Mouse (Mus musculus): ENCODE data around the gene Ttc30a2. TPM values are rescaled to one million over a fixed set of nuclear protein-coding genes. Genes with fewer than 3 reads are reported as not detected.

Ttc30a2 gene
- polyA plus RNA-seq, 1 experiment from 2014 or later, result 0.61 TPM

- WGBS, result 69% methylated on average over 8 of the region's 8 CpGs
- no peak overlapping the region for H3K4me2 ChIP-seq (ENCODE audit: low read depth, low read length, severe bottlenecking)
Measured at GRCm38 (mm10) chr2:75998692-75999091, 20.7 kb upstream of the Ttc30a2 start.

GRCm38 (mm10) chr2:75997726-75998125, 19.8 kb upstream of the Ttc30a2 start:
- 67% methylated on average over 12 of the region's 12 CpGs for WGBS

More at GRCm38 (mm10) chr2:75998692-75999091, 20.7 kb upstream of the Ttc30a2 start:
- no peak overlapping the region for H3K4me3 ChIP-seq (ENCODE audit: low read depth, low read length)
- H3K36me3 ChIP-seq (ENCODE audit: control insufficient read depth, insufficient read depth, low read length), result no peaks in the 10 kb centered on the region
- no peaks in the 10 kb centered on the region for H3K9me3 ChIP-seq (ENCODE audit: control insufficient read depth, low read length)
- no peaks in the 10 kb centered on the region for H3K27me3 ChIP-seq (ENCODE audit: control insufficient read depth, insufficient read depth, low read length)
- ATAC-seq (replicated peaks; ENCODE audit: low FRiP score), result no peak
- no peak overlapping the region for H3K27ac ChIP-seq (ENCODE audit: low read depth, low read length)
- H3K4me1 ChIP-seq (replicated peaks; ENCODE audit: control insufficient read depth, insufficient read depth, low read length), result no peaks in the 10 kb centered on the region
- DNase-seq (ENCODE audit: low spot score), result no peak
- no peak overlapping the region for H3K9ac ChIP-seq (ENCODE audit: low read length)

GRCm38 (mm10) chr2:75994841-75995240, 16.9 kb upstream of the Ttc30a2 start:
- Histone ChIP-seq H3K27me3 (ENCODE audit: control insufficient read depth, insufficient read depth, low read length) (no peaks in the 10 kb centered on the region), H3K9me3 (ENCODE audit: control insufficient read depth, low read length) (no peaks in the 10 kb centered on the region), H3K4me3 (ENCODE audit: low read depth, low read length) (no peak overlapping the region), H3K27ac (ENCODE audit: low read depth, low read length) (no peak overlapping the region), H3K36me3 (ENCODE audit: control insufficient read depth, insufficient read depth, low read length) (no peaks in the 10 kb centered on the region), H3K4me1 (replicated peaks; ENCODE audit: control insufficient read depth, insufficient read depth, low read length) (no peaks in the 10 kb centered on the region), H3K4me2 (ENCODE audit: low read depth, low read length, severe bottlenecking) (no peak overlapping the region), H3K9ac (ENCODE audit: low read length) (no peak overlapping the region)
- ATAC-seq (replicated peaks; ENCODE audit: low FRiP score) (no peak), DNase-seq (ENCODE audit: low spot score) (no peak)
- 95% methylated on average over 11 of the region's 11 CpGs for WGBS

More at GRCm38 (mm10) chr2:75997726-75998125, 19.8 kb upstream of the Ttc30a2 start:
- no peak for DNase-seq (ENCODE audit: low spot score)
- Histone ChIP-seq H3K27ac (ENCODE audit: low read depth, low read length) (no peak overlapping the region), H3K36me3 (ENCODE audit: control insufficient read depth, insufficient read depth, low read length) (no peaks in the 10 kb centered on the region), H3K4me2 (ENCODE audit: low read depth, low read length, severe bottlenecking) (no peak overlapping the region), H3K4me3 (ENCODE audit: low read depth, low read length) (no peak overlapping the region), H3K9ac (ENCODE audit: low read length) (no peak overlapping the region), H3K27me3 (ENCODE audit: control insufficient read depth, insufficient read depth, low read length) (no peaks in the 10 kb centered on the region), H3K9me3 (ENCODE audit: control insufficient read depth, low read length) (no peaks in the 10 kb centered on the region), H3K4me1 (replicated peaks; ENCODE audit: control insufficient read depth, insufficient read depth, low read length) (no peaks in the 10 kb centered on the region)
- no peak for ATAC-seq (replicated peaks; ENCODE audit: low FRiP score)

DNA sequence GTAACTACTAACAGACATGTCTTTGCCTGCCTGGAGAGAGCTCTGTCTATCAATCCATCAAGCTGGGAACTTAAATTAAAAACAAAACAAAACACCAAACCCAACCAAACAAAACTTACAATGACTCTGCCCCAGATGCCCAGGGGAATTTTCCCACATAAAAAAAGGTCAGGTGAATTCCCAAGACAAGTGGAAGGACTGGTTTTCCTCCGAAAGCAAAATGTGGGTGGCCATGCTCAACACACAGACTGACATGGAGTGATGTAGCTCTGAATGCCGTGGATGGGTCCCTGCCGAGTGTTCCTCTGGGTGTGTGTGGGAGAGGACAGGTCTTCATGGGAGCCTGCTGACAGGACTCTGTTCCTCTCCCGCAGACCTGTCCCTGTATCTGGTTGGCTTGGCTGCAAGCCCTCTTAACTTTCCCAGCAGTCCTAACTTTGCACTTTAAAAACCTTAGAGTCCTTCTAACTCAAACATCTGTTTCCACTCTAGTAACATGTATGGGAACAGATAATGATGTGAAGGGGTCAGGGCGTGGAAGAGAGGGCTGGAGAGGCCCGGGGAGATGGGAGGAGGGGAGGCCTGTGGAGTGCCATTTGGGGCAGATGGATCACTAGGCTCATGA, 13.7 kb upstream of the Ttc30a2 start:
- WGBS, result 68% methylated on average over 6 of the region's 6 CpGs
- H3K4me3 ChIP-seq (ENCODE audit: low read depth, low read length), result no peak overlapping the region
- ATAC-seq (replicated peaks; ENCODE audit: low FRiP score) (no peak), DNase-seq (ENCODE audit: low spot score) (no peak)
- no peak overlapping the region for H3K9ac ChIP-seq (ENCODE audit: low read length)
- no peaks in the 10 kb centered on the region for H3K36me3 ChIP-seq (ENCODE audit: control insufficient read depth, insufficient read depth, low read length)
- no peak overlapping the region for H3K4me2 ChIP-seq (ENCODE audit: low read depth, low read length, severe bottlenecking)
- H3K4me1 ChIP-seq (replicated peaks; ENCODE audit: control insufficient read depth, insufficient read depth, low read length), result 0 out of 2 replicates have a peak, but pooled peaks cover 1% of the 10 kb centered on the region
- H3K27me3 ChIP-seq (ENCODE audit: control insufficient read depth, insufficient read depth, low read length), result no peaks in the 10 kb centered on the region
- no peaks in the 10 kb centered on the region for H3K9me3 ChIP-seq (ENCODE audit: control insufficient read depth, low read length)
- H3K27ac ChIP-seq (ENCODE audit: low read depth, low read length), result no peak overlapping the region

- 50% methylated on average over 13 of the region's 13 CpGs for WGBS
- Histone ChIP-seq H3K27ac (ENCODE audit: low read depth, low read length) (no peak overlapping the region), H3K4me3 (ENCODE audit: low read depth, low read length) (no peak overlapping the region), H3K4me1 (replicated peaks; ENCODE audit: control insufficient read depth, insufficient read depth, low read length) (0 out of 2 replicates have a peak, but pooled peaks cover 1% of the 10 kb centered on the region), H3K27me3 (ENCODE audit: control insufficient read depth, insufficient read depth, low read length) (no peaks in the 10 kb centered on the region), H3K36me3 (ENCODE audit: control insufficient read depth, insufficient read depth, low read length) (no peaks in the 10 kb centered on the region), H3K9me3 (ENCODE audit: control insufficient read depth, low read length) (no peaks in the 10 kb centered on the region), H3K9ac (ENCODE audit: low read length) (no peak overlapping the region), H3K4me2 (ENCODE audit: low read depth, low read length, severe bottlenecking) (no peak overlapping the region)
- peak; percentile 83 for DNase-seq (ENCODE audit: low spot score)
- 0 out of 2 replicates have a peak, but pooled peaks have one; percentile 56 for ATAC-seq (replicated peaks; ENCODE audit: low FRiP score)
Measured at GRCm38 (mm10) chr2:75990885-75991539, 13.0 kb upstream of the Ttc30a2 start.

GRCm38 (mm10) chr2:75989694-75990093, 11.7 kb upstream of the Ttc30a2 start:
- no peaks in the 10 kb centered on the region for H3K9me3 ChIP-seq (ENCODE audit: control insufficient read depth, low read length)
- no peak overlapping the region for H3K27ac ChIP-seq (ENCODE audit: low read depth, low read length)
- WGBS, result 70% methylated on average over 4 of the region's 4 CpGs
- DNase-seq (ENCODE audit: low spot score) (no peak), ATAC-seq (replicated peaks; ENCODE audit: low FRiP score) (no peak)
- H3K9ac ChIP-seq (ENCODE audit: low read length), result no peak overlapping the region
- H3K4me3 ChIP-seq (ENCODE audit: low read depth, low read length), result no peak overlapping the region
- peaks cover 3% of the 10 kb centered on the region; the same call in 1 of the 2 replicates for H3K4me1 ChIP-seq (replicated peaks; ENCODE audit: control insufficient read depth, insufficient read depth, low read length)
- no peaks in the 10 kb centered on the region for H3K27me3 ChIP-seq (ENCODE audit: control insufficient read depth, insufficient read depth, low read length)
- H3K36me3 ChIP-seq (ENCODE audit: control insufficient read depth, insufficient read depth, low read length), result no peaks in the 10 kb centered on the region
- no peak overlapping the region for H3K4me2 ChIP-seq (ENCODE audit: low read depth, low read length, severe bottlenecking)

- ATAC-seq (replicated peaks; ENCODE audit: low FRiP score), result no peak
- no peak overlapping the region for H3K9ac ChIP-seq (ENCODE audit: low read length)
- 48% methylated on average over 7 of the region's 7 CpGs for WGBS
- H3K4me3 ChIP-seq (ENCODE audit: low read depth, low read length), result no peak overlapping the region
- H3K27ac ChIP-seq (ENCODE audit: low read depth, low read length), result no peak overlapping the region
- H3K4me1 ChIP-seq (replicated peaks; ENCODE audit: control insufficient read depth, insufficient read depth, low read length), result peaks cover 3% of the 10 kb centered on the region; the same call in 1 of the 2 replicates
- no peaks in the 10 kb centered on the region for H3K27me3 ChIP-seq (ENCODE audit: control insufficient read depth, insufficient read depth, low read length)
- H3K4me2 ChIP-seq (ENCODE audit: low read depth, low read length, severe bottlenecking), result no peak overlapping the region
- no peak for DNase-seq (ENCODE audit: low spot score)
- H3K9me3 ChIP-seq (ENCODE audit: control insufficient read depth, low read length), result no peaks in the 10 kb centered on the region
- H3K36me3 ChIP-seq (ENCODE audit: control insufficient read depth, insufficient read depth, low read length), result no peaks in the 10 kb centered on the region
Measured at GRCm38 (mm10) chr2:75988779-75989363, 10.9 kb upstream of the Ttc30a2 start.

DNA sequence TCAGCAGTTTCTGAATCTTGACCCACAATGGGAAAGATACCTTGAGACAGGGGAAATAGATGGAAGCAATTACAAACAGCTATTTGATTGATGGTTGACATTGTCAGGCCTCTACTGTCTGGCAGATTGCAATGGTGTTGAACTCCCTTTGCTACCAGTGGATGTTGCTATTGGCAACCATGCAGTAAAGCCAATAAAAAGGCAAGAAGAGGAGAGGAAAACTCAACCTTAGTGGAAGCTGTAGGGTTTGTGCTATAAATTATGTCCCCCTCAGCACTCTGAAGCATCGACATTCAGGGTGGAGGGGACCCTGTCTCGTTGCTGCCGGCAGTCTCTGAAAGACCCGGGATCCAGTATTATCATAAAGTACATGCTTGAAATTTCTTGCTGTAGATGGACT, 10.4 kb upstream of the Ttc30a2 start:
- Histone ChIP-seq H3K4me3 (ENCODE audit: low read depth, low read length) (no peak overlapping the region), H3K27me3 (ENCODE audit: control insufficient read depth, insufficient read depth, low read length) (no peaks in the 10 kb centered on the region), H3K4me2 (ENCODE audit: low read depth, low read length, severe bottlenecking) (no peak overlapping the region), H3K4me1 (replicated peaks; ENCODE audit: control insufficient read depth, insufficient read depth, low read length) (peaks cover 3% of the 10 kb centered on the region; the same call in 1 of the 2 replicates), H3K9ac (ENCODE audit: low read length) (no peak overlapping the region), H3K27ac (ENCODE audit: low read depth, low read length) (no peak overlapping the region), H3K36me3 (ENCODE audit: control insufficient read depth, insufficient read depth, low read length) (no peaks in the 10 kb centered on the region), H3K9me3 (ENCODE audit: control insufficient read depth, low read length) (no peaks in the 10 kb centered on the region)
- DNase-seq (ENCODE audit: low spot score) (no peak), ATAC-seq (replicated peaks; ENCODE audit: low FRiP score) (no peak)
- WGBS, result 72% methylated on average over 4 of the region's 4 CpGs

All from forebrain, embryonic 11.5 days (tissue).